Mouse (Mus musculus): ENCODE measurements around the gene Tmem236.
A peak's percentile ranks its signal among the peaks of the same experiment; 100 is the strongest.
"Not testable (repeated sequence)": the region's sequence is repeated elsewhere in the genome, so short reads cannot be mapped to it uniquely, and the experiment has no call there.

Gene Tmem236

GRCm38 (mm10) chr2:14191601-14192000 lies 17.3 kb downstream of the Tmem236 start:
- no peak for DNase-seq (ENCODE audit: low read depth in 1 of 2, low spot score in 2 of 2)

- DNase-seq (ENCODE audit: low read depth in 1 of 2, low spot score in 2 of 2), result peak; percentile 33 to 38
Measured at GRCm38 (mm10) chr2:14192046-14192445, 17.7 kb downstream of the Tmem236 start.

- DNase-seq (ENCODE audit: low read depth in 1 of 2, low spot score in 2 of 2), result not testable (repeated sequence)
Measured at GRCm38 (mm10) chr2:14198325-14198903, 24.1 kb downstream of the Tmem236 start.

- no peak for DNase-seq (ENCODE audit: low read depth in 1 of 2, low spot score in 2 of 2)
Measured at GRCm38 (mm10) chr2:14199621-14200020, 25.3 kb downstream of the Tmem236 start.

- not testable (repeated sequence) for DNase-seq (ENCODE audit: low read depth in 1 of 2, low spot score in 2 of 2)
Measured at GRCm38 (mm10) chr2:14200879-14201445, 26.6 kb downstream of the Tmem236 start.

- DNase-seq (ENCODE audit: low read depth in 1 of 2, low spot score in 2 of 2), result no peak
Measured at GRCm38 (mm10) chr2:14204308-14204707, 30.0 kb downstream of the Tmem236 start.

- no peak for DNase-seq (ENCODE audit: low read depth in 1 of 2, low spot score in 2 of 2)
Measured at GRCm38 (mm10) chr2:14206798-14207197, 32.5 kb downstream of the Tmem236 start.

GRCm38 (mm10) chr2:14210731-14211130 lies 36.4 kb downstream of the Tmem236 start:
- no peak for DNase-seq (ENCODE audit: low read depth in 1 of 2, low spot score in 2 of 2)

- no peak for DNase-seq (ENCODE audit: low read depth in 1 of 2, low spot score in 2 of 2)
Measured at GRCm38 (mm10) chr2:14211606-14212005, 37.3 kb downstream of the Tmem236 start.

- DNase-seq (ENCODE audit: low read depth in 1 of 2, low spot score in 2 of 2), result no peak
Measured at GRCm38 (mm10) chr2:14214764-14215163, 40.4 kb downstream of the Tmem236 start.

- DNase-seq (ENCODE audit: low read depth in 1 of 2, low spot score in 2 of 2), result no peak
Measured at GRCm38 (mm10) chr2:14216653-14217052, 42.3 kb downstream of the Tmem236 start.

- no peak for DNase-seq (ENCODE audit: low read depth in 1 of 2, low spot score in 2 of 2)
Measured at GRCm38 (mm10) chr2:14218126-14218525, 43.8 kb downstream of the Tmem236 start.

- DNase-seq (ENCODE audit: low read depth in 1 of 2, low spot score in 2 of 2), result no peak
Measured at GRCm38 (mm10) chr2:14224387-14224786, 50.1 kb downstream of the Tmem236 start.

GRCm38 (mm10) chr2:14228495-14228894 lies 54.2 kb downstream of the Tmem236 start:
- DNase-seq (ENCODE audit: low read depth in 1 of 2, low spot score in 2 of 2), result no peak

- no peak for DNase-seq (ENCODE audit: low read depth in 1 of 2, low spot score in 2 of 2)
Measured at GRCm38 (mm10) chr2:14229149-14229548, 54.8 kb downstream of the Tmem236 start, which contains the start of gene Mrc1. Gene Mrc1, plus strand, starts transcription at chr2:14229392.

GRCm38 (mm10) chr2:14229979-14230378 lies 55.7 kb downstream of the Tmem236 start:
- no peak for DNase-seq (ENCODE audit: low read depth in 1 of 2, low spot score in 2 of 2)

GRCm38 (mm10) chr2:14232897-14233296 lies 58.6 kb downstream of the Tmem236 start:
- DNase-seq (ENCODE audit: low read depth in 1 of 2, low spot score in 2 of 2), result no peak

- DNase-seq (ENCODE audit: low read depth in 1 of 2, low spot score in 2 of 2), result no peak
Measured at GRCm38 (mm10) chr2:14233983-14234382, 59.7 kb downstream of the Tmem236 start.

GRCm38 (mm10) chr2:14235319-14235718 lies 61.0 kb downstream of the Tmem236 start:
- no peak for DNase-seq (ENCODE audit: low read depth in 1 of 2, low spot score in 2 of 2)

GRCm38 (mm10) chr2:14236920-14237319 lies 62.6 kb downstream of the Tmem236 start:
- DNase-seq (ENCODE audit: low read depth in 1 of 2, low spot score in 2 of 2), result no peak

- DNase-seq (ENCODE audit: low read depth in 1 of 2, low spot score in 2 of 2), result no peak
Measured at GRCm38 (mm10) chr2:14237723-14238122, 63.4 kb downstream of the Tmem236 start.

GRCm38 (mm10) chr2:14239151-14239550 lies 64.8 kb downstream of the Tmem236 start:
- DNase-seq (ENCODE audit: low read depth in 1 of 2, low spot score in 2 of 2), result no peak

GRCm38 (mm10) chr2:14244157-14244556 lies 69.8 kb downstream of the Tmem236 start:
- no peak for DNase-seq (ENCODE audit: low read depth in 1 of 2, low spot score in 2 of 2)
